Mouse (Mus musculus): Measurements from ENCODE around the gene Gm17654. TPM values are rescaled to one million over a fixed set of nuclear protein-coding genes. Genes with fewer than 3 reads are reported as not detected.

The Gm17654 gene
- total and polyA plus RNA-seq, 2 experiments from 2014 or later, result not detected

Other genes with a start within 250 kb of the Gm17654 start
- gene 1700001F09Rik, start 231.3 kb downstream of the Gm17654 start, total RNA-seq (2014; rRNA removed), result not detected in 2 replicates
- not detected in 2 replicates for gene 1700001F09Rik, start 231.3 kb downstream of the Gm17654 start, polyA plus RNA-seq (2015; fragmentation: Nextera tagmentation; extraction: Ambion mirVana)
- not detected in 2 replicates for gene Gm8138, start 162.8 kb downstream of the Gm17654 start, total RNA-seq (2014; rRNA removed)
- not detected in 2 replicates for gene Gm8138, start 162.8 kb downstream of the Gm17654 start, polyA plus RNA-seq (2015; fragmentation: Nextera tagmentation; extraction: Ambion mirVana)
- not detected in 2 replicates for gene Gm5799, start 35.6 kb downstream of the Gm17654 start, total RNA-seq (2014; rRNA removed)
- gene Gm5799, start 35.6 kb downstream of the Gm17654 start, polyA plus RNA-seq (2015; fragmentation: Nextera tagmentation; extraction: Ambion mirVana), result not detected in 2 replicates
- not detected in 2 replicates for gene Gm10375, start 28.9 kb upstream of the Gm17654 start, total RNA-seq (2014; rRNA removed)
- gene Gm10375, start 28.9 kb upstream of the Gm17654 start, polyA plus RNA-seq (2015; fragmentation: Nextera tagmentation; extraction: Ambion mirVana), result not detected in 2 replicates
- gene Gm8165, start 98.1 kb upstream of the Gm17654 start, total RNA-seq (2014; rRNA removed), result not detected in 2 replicates
- gene Gm8165, start 98.1 kb upstream of the Gm17654 start, polyA plus RNA-seq (2015; fragmentation: Nextera tagmentation; extraction: Ambion mirVana), result not detected in 2 replicates
- gene Gm7324, start 118.7 kb upstream of the Gm17654 start, total RNA-seq (2014; rRNA removed), result 0.46 and 0.67 TPM in 2 replicates
- 0.55 and 0.90 TPM in 2 replicates for gene Gm7324, start 118.7 kb upstream of the Gm17654 start, polyA plus RNA-seq (2015; fragmentation: Nextera tagmentation; extraction: Ambion mirVana)
- not detected in 2 replicates for gene Gm16506, start 148.3 kb upstream of the Gm17654 start, total RNA-seq (2014; rRNA removed)
- gene Gm16506, start 148.3 kb upstream of the Gm17654 start, polyA plus RNA-seq (2015; fragmentation: Nextera tagmentation; extraction: Ambion mirVana), result not detected in 2 replicates
- not detected in 2 replicates for gene Gm6526, start 168.7 kb upstream of the Gm17654 start, total RNA-seq (2014; rRNA removed)
- gene Gm6526, start 168.7 kb upstream of the Gm17654 start, polyA plus RNA-seq (2015; fragmentation: Nextera tagmentation; extraction: Ambion mirVana), result not detected in 2 replicates
- gene Gm8180, start 205.6 kb upstream of the Gm17654 start, total RNA-seq (2014; rRNA removed), result not detected in 2 replicates
- gene Gm8180, start 205.6 kb upstream of the Gm17654 start, polyA plus RNA-seq (2015; fragmentation: Nextera tagmentation; extraction: Ambion mirVana), result not detected in 2 replicates

Data from forebrain, postnatal 0 days (tissue).